Mouse (Mus musculus) stomach, postnatal 0 days (tissue): ENCODE data around the gene Pias3.

Source experiments
- CTCF ChIP-seq: IDR thresholded peaks from 2 replicates; pipeline ENCODE4 v1.5.1; 2016; ENCODE audit warnings: antibody characterized with exemption, low read depth, mild to moderate bottlenecking, moderate library complexity
- EP300 ChIP-seq: optimal IDR thresholded peaks from 2 replicates; pipeline ENCODE3; 2016; ENCODE audit warnings: antibody characterized with exemption

GRCm38 (mm10) chr3:96678456-96678855 is 17.7 kb upstream of the Pias3 start:
- TF ChIP-seq CTCF (no peak), EP300 (no peak)
